15 mouse cellular contexts compared by ENCODE assay signal in the genomic region with DNA sequence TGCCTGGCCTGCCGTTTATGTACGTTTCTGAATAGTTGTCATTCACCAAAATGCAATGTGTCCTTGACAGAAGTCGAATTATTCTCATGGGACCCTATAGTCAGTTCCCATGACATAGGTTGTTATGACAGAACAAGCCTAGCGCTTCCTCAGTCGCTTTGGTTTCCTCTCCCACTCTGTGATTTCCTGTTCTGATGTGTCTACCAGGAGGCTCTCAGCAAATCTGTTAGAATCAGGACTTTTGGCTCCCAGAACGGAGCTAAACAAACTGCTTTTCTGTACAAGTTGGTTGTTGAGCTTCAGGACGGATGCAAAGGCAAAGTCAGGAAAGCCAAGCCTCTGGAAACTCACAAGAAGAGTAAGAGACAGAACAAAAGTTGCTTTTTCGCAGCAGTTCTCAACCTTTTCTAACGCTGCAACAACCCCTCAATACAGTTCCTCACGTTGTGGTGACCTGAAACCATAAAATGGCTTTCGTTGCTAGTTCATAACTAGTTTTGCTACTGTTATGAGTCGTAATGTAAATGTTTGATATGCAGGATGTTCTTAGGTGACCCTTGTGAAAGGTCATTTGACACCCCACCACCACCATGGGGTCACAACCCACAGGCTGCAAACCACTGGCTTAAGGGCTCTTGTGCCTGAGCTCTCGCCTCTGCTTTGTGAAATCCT. TPM values are rescaled to one million over a fixed set of nuclear protein-coding genes. Genes with fewer than 3 reads are reported as not detected.
A peak's percentile ranks its signal among the peaks of the same experiment; 100 is the strongest.
DNase-seq lines count a peak whose midpoint lies in the region; ATAC-seq and TF ChIP-seq lines count a peak whose summit lies in the region.
"Had no signal": no experiment of that assay in that cellular context is flagged by ENCODE, and none has a peak within 500 bp of the region (broad histone marks: within the 10 kb centered on the region; RNA-seq: fewer than 3 reads in every experiment).

No protein-coding gene starts in this region.

- no peak for TF ChIP-seq CTCF in heart, postnatal 0 days (IDR thresholded peaks at IDR 0.05; ENCODE audit: low read depth)
- no peak for TF ChIP-seq CTCF in MEL (IDR thresholded peaks at IDR 0.05 in 2 of 3, conservative IDR thresholded peaks at IDR 0.05 in 1 of 3; ENCODE audit: control insufficient read depth in 1 of 3, insufficient read depth in 1 of 3, low read depth in 2 of 3, low read length in 3 of 3, poor library complexity in 1 of 3, severe bottlenecking in 1 of 3)

- H3K4me3 ChIP-seq in heart, postnatal 0 days (ENCODE audit: low read depth, low read length): no peak overlapping the region
- H3K4me3 ChIP-seq in MEL (ENCODE audit: control insufficient read depth in 1 of 2, insufficient read depth in 1 of 2, low read depth in 2 of 2, low read length in 2 of 2): no peak overlapping the region
- H3K4me3 ChIP-seq in hindbrain, embryonic 13.5 days: no peak overlapping the region
- H3K4me3 ChIP-seq: embryonic facial prominence, embryonic 12.5 days; forebrain, embryonic 10.5 days; kidney, embryonic 15.5 days; limb, embryonic 15.5 days had no signal

- H3K79me2 ChIP-seq in MEL (ENCODE audit: control insufficient read depth, insufficient read depth, low read length, poor library complexity): peaks cover 2% of the 10 kb centered on the region; the same call in 1 of the 2 replicates

- H3K27ac ChIP-seq in heart, postnatal 0 days (ENCODE audit: low read depth): peak overlapping the region; percentile 59
- peak overlapping the region; percentile 100 for H3K27ac ChIP-seq in MEL (ENCODE audit: control insufficient read depth, low read depth, low read length)
- no peak overlapping the region for H3K27ac ChIP-seq in hindbrain, embryonic 13.5 days
- H3K27ac ChIP-seq: embryonic facial prominence, embryonic 12.5 days; forebrain, embryonic 10.5 days; kidney, embryonic 15.5 days; limb, embryonic 15.5 days had no signal

- no peak for TF ChIP-seq RAD21 in MEL (IDR thresholded peaks at IDR 0.05; ENCODE audit: low read depth, low read length)

- no peaks in the 10 kb centered on the region for H3K36me3 ChIP-seq in heart, postnatal 0 days (replicated peaks; ENCODE audit: control insufficient read depth, insufficient read depth, low read length)
- H3K36me3 ChIP-seq in MEL (ENCODE audit: control insufficient read depth in 1 of 2, insufficient read depth in 2 of 2, low read length in 2 of 2): peaks cover 0 to 34% of the 10 kb centered on the region in 2 experiments; a peak in 2 of 4 replicates
- no peaks in the 10 kb centered on the region for H3K36me3 ChIP-seq in hindbrain, embryonic 13.5 days
- H3K36me3 ChIP-seq: embryonic facial prominence, embryonic 12.5 days; forebrain, embryonic 10.5 days; kidney, embryonic 15.5 days; limb, embryonic 15.5 days had no signal

- 64% methylated on average over 13 of the region's 13 CpGs for WGBS in heart, postnatal 0 days
- 88% methylated on average over 13 of the region's 13 CpGs for WGBS in hindbrain, embryonic 13.5 days

- H3K9me3 ChIP-seq in heart, postnatal 0 days (replicated peaks; ENCODE audit: control insufficient read depth, low read length): no peaks in the 10 kb centered on the region
- no peaks in the 10 kb centered on the region for H3K9me3 ChIP-seq in MEL (replicated peaks; ENCODE audit: insufficient read depth, low read length)
- no peaks in the 10 kb centered on the region for H3K9me3 ChIP-seq in hindbrain, embryonic 13.5 days
- H3K9me3 ChIP-seq: embryonic facial prominence, embryonic 12.5 days; forebrain, embryonic 10.5 days; kidney, embryonic 15.5 days; limb, embryonic 15.5 days had no signal

- DNase-seq in heart, postnatal 0 days (ENCODE audit: low spot score): no peak
- no peak for DNase-seq in heart, adult 8-10 months (ENCODE audit: low spot score)
- DNase-seq in CD4-positive helper T cell, adult 2 months (ENCODE audit: low read depth, low spot score): peak; percentile 6
- DNase-seq in MEL (ENCODE audit: low read depth, low spot score): no peak
- DNase-seq in urinary bladder, postnatal 36 days (ENCODE audit: low spot score in 2 of 2): no peak
- DNase-seq: adrenal gland, postnatal 14 days; cerebellum, postnatal 10 days; right cerebral cortex, postnatal 14 days; thymus, postnatal 14 days had no signal

- no peak for ATAC-seq in heart, postnatal 0 days (ENCODE audit: insufficient read depth, low read depth)
- peak; percentile 55 for ATAC-seq in megakaryocyte, adult 5-6 weeks (ENCODE audit: poor library complexity, severe bottlenecking)
- ATAC-seq in hindbrain, embryonic 13.5 days (ENCODE audit: low FRiP score): no peak

- no peaks in the 10 kb centered on the region for H3K27me3 ChIP-seq in heart, postnatal 0 days (ENCODE audit: control insufficient read depth, insufficient read depth, low read length)
- no peaks in the 10 kb centered on the region for H3K27me3 ChIP-seq in MEL (ENCODE audit: control insufficient read depth in 1 of 2, insufficient read depth in 2 of 2, low read length in 2 of 2)
- H3K27me3 ChIP-seq in hindbrain, embryonic 13.5 days: no peaks in the 10 kb centered on the region
- H3K27me3 ChIP-seq: embryonic facial prominence, embryonic 12.5 days; kidney, embryonic 15.5 days; limb, embryonic 15.5 days had no signal

- no peak for TF ChIP-seq EP300 in heart, postnatal 0 days (IDR thresholded peaks at IDR 0.05; ENCODE audit: low read depth)
- TF ChIP-seq EP300 in MEL (IDR thresholded peaks at IDR 0.05; ENCODE audit: low read depth in 1 of 2, low read length in 2 of 2): no peak

- TF ChIP-seq POLR2A in MEL (IDR thresholded peaks at IDR 0.05; ENCODE audit: control insufficient read depth in 1 of 2, insufficient read depth in 1 of 2, low read depth in 1 of 2, low read length in 2 of 2, poor library complexity in 1 of 2): no peak

- H3K9ac ChIP-seq in heart, postnatal 0 days (replicated peaks; ENCODE audit: low read depth, low read length): no peak overlapping the region
- H3K9ac ChIP-seq in MEL (ENCODE audit: control insufficient read depth, low read depth, low read length, poor library complexity, severe bottlenecking): no peak overlapping the region; the same call in 1 of the 2 replicates
- H3K9ac ChIP-seq in hindbrain, embryonic 13.5 days: no peak overlapping the region
- H3K9ac ChIP-seq: embryonic facial prominence, embryonic 12.5 days; kidney, embryonic 15.5 days; limb, embryonic 15.5 days had no signal

- 0 out of 2 replicates have a peak, but pooled peaks cover 5% of the 10 kb centered on the region for H3K4me1 ChIP-seq in heart, postnatal 0 days (ENCODE audit: control insufficient read depth, insufficient read depth)
- peaks cover 17 to 37% of the 10 kb centered on the region in 2 experiments for H3K4me1 ChIP-seq in MEL (ENCODE audit: control insufficient read depth in 1 of 2, insufficient read depth in 2 of 2, low read length in 2 of 2)
- peaks cover 11% of the 10 kb centered on the region for H3K4me1 ChIP-seq in hindbrain, embryonic 13.5 days (replicated peaks)
- H3K4me1 ChIP-seq: embryonic facial prominence, embryonic 12.5 days; limb, embryonic 15.5 days had no signal

- no peak overlapping the region for H3K4me2 ChIP-seq in heart, postnatal 0 days (ENCODE audit: low read depth, low read length)
- no peak overlapping the region for H3K4me2 ChIP-seq in hindbrain, embryonic 13.5 days
- H3K4me2 ChIP-seq: embryonic facial prominence, embryonic 12.5 days; kidney, embryonic 15.5 days; limb, embryonic 15.5 days had no signal

TF ChIP-seq in MEL, 35 proteins besides CTCF, POLR2A, EP300 and RAD21:
- no peak for TF ChIP-seq BHLHE40 (IDR thresholded peaks at IDR 0.05; ENCODE audit: borderline replicate concordance, low read depth, low read length)
- no peak for TF ChIP-seq ZMIZ1 (IDR thresholded peaks at IDR 0.05; ENCODE audit: low read depth, low read length)
- TF ChIP-seq JUND (IDR thresholded peaks at IDR 0.05; ENCODE audit: low read depth, low read length): no peak
- no peak for TF ChIP-seq MAZ (IDR thresholded peaks at IDR 0.05; ENCODE audit: low read depth, low read length)
- TF ChIP-seq HCFC1 (IDR thresholded peaks at IDR 0.05; ENCODE audit: low read depth, low read length): no peak
- TF ChIP-seq CHD2 (IDR thresholded peaks at IDR 0.05; ENCODE audit: low read length): no peak
- no peak for TF ChIP-seq NRF1 (IDR thresholded peaks at IDR 0.05; ENCODE audit: insufficient read depth, low read depth, low read length, poor library complexity, severe bottlenecking)
- no peak for TF ChIP-seq MAX (IDR thresholded peaks at IDR 0.05; ENCODE audit: low read length)
- no peak for TF ChIP-seq USF1 (IDR thresholded peaks at IDR 0.05; ENCODE audit: low read depth, low read length)
- TF ChIP-seq UBTF (IDR thresholded peaks at IDR 0.05; ENCODE audit: borderline replicate concordance, insufficient read depth, low read depth, low read length): no peak
- TF ChIP-seq POLR2AphosphoS2 (IDR thresholded peaks at IDR 0.05; ENCODE audit: low read length): no peak

RNA-seq across cellular contexts. Expression of a gene that starts 48.5 kb away (rescaled TPM):
- 7.0 and 12.4 TPM in 2 replicates for total RNA-seq in heart, postnatal 0 days (2014; rRNA removed; ENCODE audit: low replicate concordance)
- 6.8 and 6.9 TPM in 2 replicates for polyA plus RNA-seq in heart, postnatal 0 days (2015; fragmentation: Nextera tagmentation; extraction: Ambion mirVana)
- 1 to 10 TPM; 6.3 to 6.9 (median 6.6) TPM for total RNA-seq in heart, adult 8-10 months (2022)
- total RNA-seq in MEL (2012; rRNA removed): 10.8 and 11.2 TPM in 2 replicates
- polyA plus RNA-seq in MEL (2012; ENCODE audit: insufficient read depth in 1 of 2, insufficient read length in 2 of 2, low read depth in 1 of 2, low replicate concordance in 2 of 2, missing spikeins in 1 of 2): 10 to 100 TPM in 1 of 2 experiments, not detected in 1; 16.3 TPM
- total RNA-seq in megakaryocyte, adult 5-6 weeks (2015): 67.8 and 74.8 TPM in 2 replicates
- 33.7 and 43.9 TPM in 2 replicates for total RNA-seq in megakaryocyte, adult 5-6 weeks (2017)
- polyA plus RNA-seq in hindbrain, embryonic 13.5 days (2015; fragmentation: Nextera tagmentation; extraction: Ambion mirVana): 10.0 and 10.5 TPM in 2 replicates
